Mouse (Mus musculus) megakaryocyte, adult 5-6 weeks (primary cell): ENCODE data around the gene Tmem216. TPM values are rescaled to one million over a fixed set of nuclear protein-coding genes. Genes with fewer than 3 reads are reported as not detected.

ENCODE experiments used
- ATAC-seq: 2 replicates; pipeline ENCODE4 v1.8.0; 2016; ENCODE audit warnings: mild to moderate bottlenecking, inconsistent platforms; ENCODE audit not compliant: poor library complexity, severe bottlenecking
- total RNA-seq, 2 experiments: library from RNA; stranded (forward) in 1 of 2; stranded (reverse) in 1 of 2; fragments of 153-499, 151-499 nt in 1 of 2; fragments of 221-1000, 200-1000 nt in 1 of 2; gene quantifications; 2 replicates each; pipeline versions ENCODE4 v1.2.3 to v1.2.4; 2015 to 2017

Tmem216 gene
- total RNA-seq (2015) (19.1 and 27.3 TPM in 2 replicates), total RNA-seq (2017) (16.5 and 18.7 TPM in 2 replicates)

DNA sequence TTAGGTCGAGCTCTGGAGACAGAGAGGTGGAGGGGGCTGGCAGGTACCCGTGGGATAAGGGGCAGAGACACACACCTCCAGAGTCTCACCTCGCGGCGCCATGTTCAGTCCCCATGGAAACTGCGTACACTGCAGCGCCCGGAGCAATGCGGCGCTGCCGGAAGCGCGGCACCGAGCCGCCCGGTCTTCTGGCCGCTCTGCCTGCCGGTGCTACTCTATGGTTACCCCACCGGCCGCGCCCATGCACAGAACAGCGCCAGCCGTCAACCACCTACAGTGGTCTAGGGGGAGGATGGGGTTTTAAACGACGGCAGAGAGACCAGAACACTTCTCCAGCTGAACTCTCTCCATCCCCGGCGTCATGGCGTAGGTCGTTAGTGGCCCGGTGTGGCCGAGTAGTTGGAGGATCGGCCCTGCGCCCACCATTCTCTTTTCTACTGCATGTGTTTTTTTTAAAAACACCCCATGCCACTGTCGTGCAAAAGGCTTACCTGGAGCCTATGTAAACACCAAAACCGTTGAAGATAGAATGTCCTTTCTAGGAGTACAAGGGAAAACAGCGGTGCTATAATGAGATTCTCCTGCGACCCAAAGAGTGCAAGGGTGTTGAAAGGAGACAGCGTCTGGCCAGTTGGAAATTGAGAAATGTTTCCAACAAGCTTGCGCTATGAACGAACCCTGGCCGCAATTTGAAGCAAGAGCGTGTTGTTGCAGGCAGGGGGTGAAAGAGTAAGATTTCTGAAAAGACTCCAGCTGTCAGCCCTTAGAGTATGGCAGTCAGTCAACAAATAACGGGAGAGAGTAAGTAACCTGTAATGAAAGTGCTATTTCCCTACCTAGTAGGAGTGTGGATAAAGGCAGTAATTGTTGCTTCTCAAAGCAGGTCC lies at the start of gene Tmem216:
TSS of gene Tmem216 (minus strand) at position 615 of the 887 bp plus-strand sequence.
- ATAC-seq: peak; percentile 97

DNA sequence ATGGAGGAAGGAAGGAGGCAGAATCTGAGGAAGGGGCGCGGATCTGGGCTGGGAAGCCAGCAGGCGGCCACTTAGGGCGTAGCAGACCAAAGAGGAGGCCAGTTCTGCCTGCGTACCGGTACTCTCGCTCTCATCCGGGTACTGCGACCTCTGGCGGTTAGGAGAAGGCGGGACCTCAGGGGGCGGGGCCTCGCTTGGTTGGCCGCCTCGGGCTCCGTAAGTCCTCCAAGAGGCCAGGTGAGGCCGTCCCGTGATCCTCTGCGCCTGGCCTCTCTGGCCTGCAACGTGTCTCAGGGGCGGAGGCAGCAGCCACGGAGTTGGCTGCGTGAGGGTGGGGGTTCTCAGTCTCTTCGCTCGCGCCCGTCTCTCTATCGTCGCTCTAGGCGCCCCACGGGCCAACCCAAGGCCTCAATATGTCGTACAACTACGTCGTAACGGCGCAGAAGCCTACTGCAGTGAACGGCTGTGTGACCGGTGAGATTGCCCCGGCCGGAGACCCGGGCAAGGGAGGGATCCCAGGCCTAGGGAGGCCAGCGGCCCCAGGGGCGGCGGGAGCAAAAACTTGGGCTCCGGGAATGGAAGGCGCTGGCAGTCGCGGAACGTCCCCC lies 49.4 kb upstream of the Tmem216 start, which contains the start of the genes Ddb1 and Tkfc:
TSS of gene Ddb1 (plus strand) at position 35 of the 608 bp plus-strand sequence.
TSS of gene Tkfc (minus strand) at position 362 of the 608 bp plus-strand sequence.
- ATAC-seq: peak; percentile 93

DNA sequence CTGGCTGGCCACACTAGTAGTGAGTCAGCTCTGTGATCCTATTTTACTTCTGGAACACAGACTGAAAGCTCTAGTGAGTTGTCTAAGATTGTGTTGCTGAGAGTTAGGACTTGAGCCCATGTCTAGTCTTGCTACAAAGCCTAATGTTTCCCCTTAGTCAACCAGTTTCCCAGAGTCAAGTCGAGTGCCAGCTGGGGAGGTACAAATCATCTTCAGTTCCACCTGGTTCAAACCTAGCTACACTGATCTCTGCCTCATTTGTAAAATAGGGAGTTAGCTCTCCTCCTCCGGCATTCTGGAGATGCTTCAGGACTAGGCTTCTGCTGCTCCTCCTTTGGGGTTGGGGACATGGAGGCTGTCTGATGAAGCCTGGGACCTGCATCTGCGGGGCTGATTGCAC lies 48.5 kb upstream of the Tmem216 start:
- ATAC-seq: no peak

DNA sequence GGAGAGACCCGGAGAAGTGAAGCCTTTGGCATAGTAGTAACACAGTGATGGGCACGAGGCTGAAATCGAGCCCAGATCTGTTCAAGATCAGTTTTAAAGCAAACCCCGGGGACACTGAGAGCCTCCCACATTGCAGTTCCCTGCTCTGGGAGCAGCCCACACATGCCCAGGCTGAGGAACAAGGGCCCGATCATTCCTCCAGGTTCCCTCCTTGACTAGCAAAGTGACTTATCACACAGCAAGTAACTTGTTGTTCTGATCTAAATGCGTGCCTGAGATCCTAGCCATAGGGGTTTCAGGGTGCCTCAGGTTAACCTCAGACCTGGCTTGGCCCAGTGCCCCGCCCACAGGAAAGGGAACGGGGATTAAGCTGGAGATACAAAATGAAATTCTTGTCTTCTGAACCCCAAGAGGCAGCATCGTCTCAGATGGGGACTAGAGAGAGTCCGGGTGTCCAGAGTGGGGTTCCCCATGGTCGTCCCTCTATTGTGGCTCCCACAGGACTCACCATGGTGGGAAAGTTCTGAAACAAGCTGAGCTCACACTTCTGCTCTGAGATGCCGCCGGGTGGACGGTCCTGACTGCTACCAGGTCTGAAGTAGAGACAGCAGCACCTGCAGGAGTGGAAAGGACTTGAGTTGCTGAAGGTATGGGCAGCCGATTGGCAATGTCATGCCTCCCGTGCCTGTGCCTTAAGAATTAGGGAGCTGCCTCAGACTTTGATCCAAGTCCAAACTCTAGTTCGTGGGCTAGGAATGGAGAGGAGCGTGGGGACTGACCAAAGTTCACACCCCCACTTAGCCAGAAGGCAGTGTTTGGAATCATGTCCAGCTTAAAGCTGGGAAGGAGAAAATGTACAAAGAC lies 47.9 kb upstream of the Tmem216 start:
- no peak for ATAC-seq

DNA sequence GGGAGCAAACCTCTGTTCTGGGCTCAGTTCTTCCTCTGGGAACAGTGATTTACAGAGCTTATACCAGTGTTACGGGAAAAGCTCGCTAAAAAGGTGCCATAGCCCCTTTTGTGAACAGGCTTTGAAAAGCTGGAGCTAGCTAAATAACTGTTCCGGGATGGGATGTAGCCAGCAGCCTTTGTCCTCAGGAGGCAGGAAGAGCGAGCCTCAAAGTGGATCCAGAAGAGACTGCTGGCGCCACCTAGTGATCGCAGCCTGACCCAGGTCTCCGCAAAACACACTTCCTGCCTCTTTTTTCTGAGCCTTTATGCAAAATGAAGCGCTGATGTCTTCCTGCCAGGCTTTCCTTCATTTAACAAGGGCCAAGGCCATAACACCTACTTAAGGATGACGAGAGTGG lies 46.7 kb upstream of the Tmem216 start:
- ATAC-seq: peak; percentile 58

DNA sequence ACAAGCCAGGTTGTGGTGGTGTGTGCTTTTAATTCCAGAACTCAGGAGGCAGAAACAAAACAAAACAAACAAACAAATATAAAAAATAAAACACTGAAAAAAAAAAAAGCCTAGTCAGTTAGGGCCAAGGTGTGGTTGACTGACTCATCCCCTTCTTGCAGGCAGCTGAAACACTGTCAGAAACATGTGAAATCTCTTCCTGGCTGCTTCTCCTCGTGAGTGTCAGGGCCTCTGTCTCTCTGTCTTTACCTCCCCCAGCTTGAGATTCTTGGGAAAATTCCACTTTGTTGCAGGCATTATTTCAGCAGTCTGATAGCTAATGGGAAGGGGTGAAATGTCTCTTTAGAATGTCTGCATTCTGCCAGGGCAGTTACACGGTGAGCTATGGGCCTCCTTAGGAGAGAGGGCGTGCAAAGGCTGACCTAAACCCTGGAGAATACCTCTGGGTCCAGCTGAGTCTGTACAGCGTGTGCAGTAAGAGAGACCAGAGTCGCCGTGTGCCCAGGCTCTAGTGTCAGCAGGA lies 46.3 kb upstream of the Tmem216 start:
- no peak for ATAC-seq

DNA sequence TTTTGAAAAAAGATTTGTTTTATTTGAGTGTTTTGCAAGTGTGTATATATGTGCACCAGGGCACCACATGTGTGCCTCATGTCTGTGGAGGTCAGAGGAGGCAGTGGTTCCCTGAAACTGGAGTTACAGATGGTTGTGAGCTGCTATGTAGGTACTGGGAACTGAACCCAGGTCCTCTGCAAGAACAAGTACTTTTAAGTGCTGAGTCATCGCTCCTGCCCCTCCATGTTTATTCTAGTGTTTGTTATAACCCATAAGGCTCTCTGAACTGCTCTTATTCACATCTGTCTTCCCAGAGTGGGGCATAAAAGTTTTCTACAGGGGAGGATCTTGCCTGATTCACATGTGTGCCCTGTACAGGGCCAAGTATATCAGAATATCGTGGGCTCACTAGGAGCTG lies 43.6 kb upstream of the Tmem216 start:
- no peak for ATAC-seq

DNA sequence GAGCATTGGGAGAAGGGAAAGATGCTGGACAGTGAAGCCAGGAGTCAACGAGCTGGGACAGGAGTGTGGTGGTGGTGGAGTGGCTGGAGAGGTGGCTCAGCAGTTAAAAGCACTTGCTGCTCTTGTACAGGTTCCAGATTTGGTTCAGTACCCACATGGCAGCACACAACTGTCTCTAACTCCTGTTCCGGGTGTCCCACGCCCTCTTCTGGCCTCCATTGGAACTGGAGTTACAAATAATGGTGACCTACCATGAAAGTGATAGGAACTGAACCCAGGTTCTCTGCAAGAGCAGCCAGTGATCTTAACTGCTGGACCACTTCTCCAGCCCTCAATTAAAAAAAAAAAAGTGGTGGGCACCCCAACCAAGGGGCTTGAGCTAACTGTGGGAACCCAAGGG lies 42.1 kb upstream of the Tmem216 start:
- ATAC-seq: 0 out of 2 replicates have a peak, but pooled peaks have one; percentile 31

DNA sequence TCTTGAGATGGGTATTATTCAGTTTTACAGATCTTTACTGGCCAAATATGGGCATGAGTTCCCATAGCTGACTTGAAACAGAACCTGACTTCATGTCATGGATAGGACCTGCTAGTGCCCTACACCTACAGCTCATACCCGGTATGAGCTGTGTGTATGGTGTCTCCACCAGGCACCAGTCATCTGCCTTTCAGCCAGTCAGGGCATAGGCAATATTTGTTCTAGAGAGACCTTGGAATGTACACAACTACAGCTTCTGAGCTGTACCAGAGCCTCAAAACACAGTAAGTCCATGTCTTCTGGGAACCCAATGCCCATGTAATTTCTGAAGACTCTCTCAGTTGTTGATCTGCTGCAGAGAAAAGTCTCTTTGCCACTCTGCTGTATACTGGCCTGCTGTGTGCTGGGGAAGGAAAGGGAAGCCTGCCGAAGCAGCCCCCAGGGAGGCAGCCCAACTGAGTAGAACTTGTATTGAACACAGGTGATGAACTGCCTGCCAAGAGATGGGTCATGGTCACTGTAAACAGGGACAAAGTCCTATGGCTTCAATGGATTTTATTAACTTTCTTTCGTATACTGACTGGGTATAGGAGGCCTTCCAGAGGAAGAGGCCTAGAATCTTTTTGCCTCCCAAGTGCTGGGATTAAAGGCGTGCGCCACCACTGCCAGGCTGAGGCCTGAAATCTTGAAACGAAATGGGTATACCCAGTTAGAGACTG lies 35.8 kb upstream of the Tmem216 start:
- no peak for ATAC-seq

DNA sequence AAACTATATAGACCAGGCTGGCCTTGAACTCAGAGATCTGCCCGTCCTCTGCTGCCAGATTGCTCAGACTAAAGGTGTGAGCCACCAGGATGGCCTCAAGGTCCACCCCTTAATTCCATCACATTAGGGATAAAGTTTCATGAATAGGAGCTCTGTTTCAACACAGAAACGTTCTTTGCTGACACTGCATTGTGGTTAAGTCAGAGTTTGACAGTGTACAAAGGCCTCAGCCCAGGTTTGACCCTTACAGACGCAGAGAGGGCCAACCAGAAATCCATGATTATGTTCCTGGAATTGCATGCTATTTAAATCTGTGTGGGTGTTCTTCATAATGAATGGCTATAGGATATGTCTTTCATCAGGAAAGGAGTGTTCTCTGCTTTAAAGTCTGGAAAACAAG lies 34.3 kb upstream of the Tmem216 start:
- no peak for ATAC-seq

DNA sequence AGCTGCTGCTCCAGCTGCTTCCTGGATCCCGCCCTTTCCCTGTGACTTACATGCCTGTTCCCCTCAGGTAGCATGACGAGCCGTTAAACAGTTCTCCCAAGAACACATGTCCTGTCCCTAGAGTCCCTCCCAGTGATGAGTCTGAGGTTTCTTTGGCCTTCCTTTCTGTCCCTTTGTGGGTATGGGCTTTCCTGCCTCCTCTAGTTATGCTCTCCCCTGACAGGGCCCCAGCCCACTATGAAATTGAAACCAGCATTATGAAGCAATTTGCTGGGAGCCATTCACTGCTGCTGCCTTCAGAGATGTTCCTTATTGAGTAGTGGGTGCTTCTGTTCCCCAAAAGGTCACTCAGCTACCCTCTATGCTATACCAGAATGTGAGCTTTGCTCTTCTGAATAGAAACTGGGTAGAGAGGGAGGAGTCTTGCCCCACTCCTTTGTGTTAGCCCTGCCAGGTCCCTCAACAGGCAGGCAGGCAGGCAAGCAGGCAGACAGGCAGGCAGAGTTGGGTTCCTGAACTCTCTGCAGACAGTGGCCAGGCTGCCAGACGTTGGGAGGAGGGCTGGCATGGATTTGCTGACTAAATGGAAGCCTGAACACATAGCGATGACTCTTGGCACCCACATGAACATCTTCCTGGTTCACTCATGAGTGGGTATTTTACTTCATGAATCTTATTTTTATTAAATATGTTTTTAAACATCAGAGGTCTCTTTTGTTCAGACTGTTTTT lies 33.3 kb upstream of the Tmem216 start:
- peak; percentile 71 for ATAC-seq

DNA sequence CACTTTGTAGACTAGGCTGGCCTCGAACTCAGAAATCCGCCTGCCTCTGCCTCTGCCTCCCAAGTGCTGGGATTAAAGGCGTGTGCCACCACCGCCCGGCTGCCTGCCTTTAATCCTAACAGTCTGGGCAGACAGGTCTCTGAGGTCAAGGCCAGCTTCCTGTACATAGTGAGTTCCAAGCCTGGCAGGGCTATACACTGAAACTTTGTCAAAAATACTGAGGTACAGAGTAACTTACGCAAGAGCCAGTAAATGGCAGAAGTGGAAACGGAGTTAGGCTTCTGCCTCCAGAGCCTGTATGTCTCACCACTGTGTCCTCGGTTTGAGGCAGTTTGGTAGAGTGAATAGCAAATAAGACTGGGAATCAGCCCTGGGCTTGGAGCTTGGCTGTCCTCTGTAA lies 31.2 kb upstream of the Tmem216 start:
- ATAC-seq: peak; percentile 66

DNA sequence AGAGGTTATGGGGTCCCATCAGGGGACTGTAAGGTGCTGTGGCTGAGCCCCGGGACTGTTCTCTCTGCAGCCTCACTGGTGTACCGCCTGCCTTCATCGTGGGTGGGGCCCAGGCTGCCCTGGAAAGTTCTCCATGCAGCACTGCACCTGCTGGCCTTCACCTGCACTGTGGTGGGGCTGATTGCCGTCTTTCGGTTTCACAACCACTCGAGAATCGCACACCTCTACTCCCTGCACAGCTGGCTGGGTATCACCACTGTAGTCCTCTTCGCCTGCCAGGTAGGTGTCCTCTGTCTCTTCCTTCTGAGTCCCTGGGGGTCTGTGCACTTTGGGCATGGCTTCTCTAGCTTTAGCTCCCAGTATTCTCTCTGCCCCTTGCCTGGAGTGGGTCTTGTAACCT lies 29.1 kb upstream of the Tmem216 start:
- no peak for ATAC-seq

DNA sequence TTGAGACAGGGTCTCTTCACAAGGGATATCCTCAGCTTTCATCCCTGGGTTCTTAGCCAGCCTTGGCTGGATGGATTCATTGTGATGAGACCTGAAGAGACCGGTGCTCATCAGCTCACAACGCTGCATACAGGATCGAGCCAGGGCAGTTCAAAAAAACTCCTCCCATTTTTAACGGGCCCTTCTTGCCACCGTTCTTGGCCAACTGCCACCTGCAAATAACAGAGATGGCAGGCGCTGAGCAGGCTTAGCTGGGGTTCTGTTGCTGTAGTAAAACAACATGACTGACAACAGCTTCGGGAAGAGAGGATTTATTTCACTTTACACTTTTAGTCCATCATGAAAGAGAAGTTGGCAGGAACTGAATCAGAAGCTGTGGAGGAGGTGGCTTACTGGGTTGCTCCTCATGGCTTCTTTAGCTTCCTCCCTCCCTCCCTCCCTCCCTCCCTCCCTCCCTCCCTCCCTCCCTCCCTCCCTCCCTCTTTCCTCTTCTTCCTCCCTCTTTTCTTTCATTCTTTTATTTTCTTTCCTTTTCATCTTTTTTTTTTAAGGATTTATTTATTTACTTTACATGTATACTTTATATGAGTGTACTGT lies 27.6 kb upstream of the Tmem216 start:
- ATAC-seq: no peak

DNA sequence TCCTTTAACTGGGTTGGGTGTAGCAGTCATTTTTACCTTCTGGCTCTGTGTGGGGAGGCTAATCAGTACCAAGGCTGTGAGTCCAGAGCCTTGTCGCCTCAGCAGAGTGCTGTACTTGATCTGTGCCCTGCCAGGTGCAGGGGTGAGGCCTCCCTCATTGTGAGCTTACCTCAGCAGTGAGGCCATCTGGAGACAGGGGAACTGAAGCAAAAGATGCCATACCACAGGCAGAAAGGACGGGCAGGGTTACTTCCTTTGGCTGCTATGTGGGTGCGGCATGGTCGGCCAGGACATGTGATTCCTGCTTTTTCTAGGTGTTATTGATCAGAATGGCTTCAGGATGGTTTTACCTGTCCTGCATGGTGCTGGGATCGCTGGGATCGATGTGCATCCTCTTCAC lies 25.9 kb upstream of the Tmem216 start:
- ATAC-seq: 0 out of 2 replicates have a peak, but pooled peaks have one; percentile 17

DNA sequence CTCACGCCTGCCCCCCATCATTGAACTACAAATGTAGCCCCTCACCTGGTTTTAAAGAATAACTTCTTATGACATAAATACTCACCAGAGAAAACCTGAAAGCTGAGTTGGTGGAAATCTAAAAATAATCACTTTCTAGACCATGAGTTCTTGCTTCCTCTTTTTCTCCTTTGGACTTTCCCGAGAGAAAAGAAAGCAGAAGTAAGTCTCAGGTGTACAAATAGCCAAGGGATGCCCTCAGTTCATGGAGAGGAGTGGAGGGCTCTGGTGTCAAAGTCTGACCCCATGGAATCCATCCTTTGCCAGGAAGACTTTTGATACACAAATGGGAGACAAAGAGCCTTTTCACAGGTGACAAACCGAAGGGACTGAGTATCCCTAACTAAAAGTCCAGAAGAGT lies 24.7 kb upstream of the Tmem216 start:
- ATAC-seq: 0 out of 2 replicates have a peak, but pooled peaks have one; percentile 31

DNA sequence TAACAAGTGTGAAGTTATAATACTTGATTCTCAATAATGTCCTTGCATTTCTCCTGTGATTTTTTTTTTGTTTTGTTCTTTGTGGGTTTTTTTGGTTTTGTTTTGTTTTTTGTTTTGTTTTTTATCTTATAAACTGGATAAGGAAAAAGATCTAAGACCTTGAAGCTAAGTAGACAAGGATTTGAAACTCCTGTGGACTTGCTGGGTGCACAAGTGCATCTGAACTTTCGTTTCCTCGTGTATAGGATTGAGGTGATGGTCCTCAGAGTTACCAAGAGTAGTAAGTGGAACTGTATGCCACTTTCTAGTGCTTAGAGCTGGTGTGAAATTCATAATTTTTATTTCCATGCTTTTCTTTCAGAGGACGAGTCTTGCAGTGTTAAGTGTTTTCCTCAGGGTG lies 24.1 kb upstream of the Tmem216 start:
- no peak for ATAC-seq

DNA sequence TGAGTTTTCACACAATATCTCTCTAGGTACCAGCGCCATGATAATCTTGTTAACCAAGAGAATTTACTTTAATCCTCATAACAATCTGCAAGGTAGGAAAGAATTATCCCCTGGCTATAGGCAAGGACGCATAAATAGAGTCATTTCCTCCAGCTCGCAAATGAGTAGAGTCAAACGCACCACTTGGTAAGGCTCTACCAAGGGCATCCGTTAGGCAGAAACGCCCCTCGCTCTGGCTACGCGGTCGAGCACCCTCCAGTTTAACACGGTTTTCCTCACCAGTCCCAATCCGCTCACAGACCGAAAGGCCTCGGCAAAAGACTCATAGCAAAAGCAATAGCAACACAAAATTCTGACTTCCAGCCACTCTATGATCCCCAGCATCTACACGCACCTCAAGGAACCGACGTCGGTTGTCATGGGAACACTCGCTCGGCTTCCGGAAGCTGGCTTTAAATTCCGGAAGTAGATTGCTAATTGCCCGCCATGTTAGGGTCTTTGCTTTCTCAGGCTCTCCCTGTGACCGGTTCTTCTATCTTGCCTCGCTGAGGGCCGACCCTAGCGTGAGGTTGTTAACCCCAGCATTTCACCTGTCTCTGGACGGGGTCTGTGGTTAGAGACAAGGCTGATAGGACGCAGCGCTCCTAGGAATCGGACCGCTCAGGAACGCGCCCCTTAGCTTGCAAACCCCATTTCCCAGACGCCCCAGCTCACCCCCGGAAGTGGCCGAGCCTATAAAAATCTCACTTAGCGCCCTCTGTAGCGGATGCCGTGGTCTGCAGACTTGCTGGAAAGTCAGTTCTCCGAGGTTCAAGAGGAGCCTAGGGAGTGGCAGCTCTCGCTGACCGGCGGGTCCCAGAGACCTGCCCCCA lies 20.9 kb upstream of the Tmem216 start, which contains the start of the genes Cyb561a3 and Tmem138:
TSS of gene Cyb561a3 (plus strand) at position 483 of the 872 bp plus-strand sequence.
TSS of gene Tmem138 (minus strand) at position 673 of the 872 bp plus-strand sequence.
- ATAC-seq: peak; percentile 86
